Mouse (Mus musculus): ENCODE measurements around the gene Jakmip3. TPM values are rescaled to one million over a fixed set of nuclear protein-coding genes. Genes with fewer than 3 reads are reported as not detected.

Jakmip3 gene
- total RNA-seq, 2 experiments from 2014 or later, result not detected

- intact Hi-C loops (cut with DNase I), result no loop called here
- no peak for DNase-seq
Measured at GRCm38 (mm10) chr7:139093781-139094180, 153.3 kb downstream of the Jakmip3 start.

GRCm38 (mm10) chr7:139094761-139095160 lies 154.2 kb downstream of the Jakmip3 start:
- DNase-seq, result no peak
- intact Hi-C loops (cut with DNase I), result no loop called here

- intact Hi-C loops (cut with DNase I), result no loop called here
- DNase-seq, result no peak
Measured at GRCm38 (mm10) chr7:139095282-139095681, 154.8 kb downstream of the Jakmip3 start.

GRCm38 (mm10) chr7:139096399-139096798 lies 155.9 kb downstream of the Jakmip3 start:
- intact Hi-C loops (cut with DNase I), result no loop called here
- DNase-seq, result no peak

- intact Hi-C loops (cut with DNase I), result no loop called here
- DNase-seq, result no peak
Measured at GRCm38 (mm10) chr7:139100531-139101095, 160.1 kb downstream of the Jakmip3 start.

GRCm38 (mm10) chr7:139101286-139101804 lies 160.8 kb downstream of the Jakmip3 start:
- DNase-seq, result no peak
- intact Hi-C loops (cut with DNase I), result no loop called here

GRCm38 (mm10) chr7:139101826-139102225 lies 161.3 kb downstream of the Jakmip3 start:
- DNase-seq, result no peak
- intact Hi-C loops (cut with DNase I), result no loop called here

GRCm38 (mm10) chr7:139103960-139104381 lies 163.4 kb downstream of the Jakmip3 start:
- DNase-seq, result no peak
- intact Hi-C loops (cut with DNase I), result no loop called here

GRCm38 (mm10) chr7:139105076-139105475 lies 164.5 kb downstream of the Jakmip3 start:
- DNase-seq, result no peak

GRCm38 (mm10) chr7:139105705-139106104 lies 165.2 kb downstream of the Jakmip3 start:
- no peak for DNase-seq
- intact Hi-C loops (cut with DNase I), result no loop called here

More at GRCm38 (mm10) chr7:139105076-139105475, 164.5 kb downstream of the Jakmip3 start:
- intact Hi-C loops (cut with DNase I), result no loop called here

- intact Hi-C loops (cut with DNase I), result no loop called here
Measured at GRCm38 (mm10) chr7:139107908-139108650, 167.5 kb downstream of the Jakmip3 start.

GRCm38 (mm10) chr7:139119152-139119774 lies 178.7 kb downstream of the Jakmip3 start:
- peak; percentile 64 to 73 for DNase-seq
- intact Hi-C loops (cut with DNase I), result no loop called here

More at GRCm38 (mm10) chr7:139107908-139108650, 167.5 kb downstream of the Jakmip3 start:
- DNase-seq, result no peak

GRCm38 (mm10) chr7:139119775-139120153 lies 179.2 kb downstream of the Jakmip3 start:
- no peak for DNase-seq
- intact Hi-C loops (cut with DNase I), result loop anchor here (5.0 kb wide), 2 partner anchors 83 to 168 kb away; no protein-coding TSS in a partner anchor

- no peak for DNase-seq
- intact Hi-C loops (cut with DNase I), result no loop called here
Measured at GRCm38 (mm10) chr7:139125881-139126280, 185.4 kb downstream of the Jakmip3 start.

- no peak for DNase-seq
- intact Hi-C loops (cut with DNase I), result no loop called here
Measured at GRCm38 (mm10) chr7:139126549-139126948, 186.0 kb downstream of the Jakmip3 start.

GRCm38 (mm10) chr7:139128994-139129393 lies 188.5 kb downstream of the Jakmip3 start:
- intact Hi-C loops (cut with DNase I), result no loop called here
- DNase-seq, result no peak

- intact Hi-C loops (cut with DNase I), result no loop called here
- no peak for DNase-seq
Measured at GRCm38 (mm10) chr7:139130361-139130760, 189.8 kb downstream of the Jakmip3 start.

- intact Hi-C loops (cut with DNase I), result no loop called here
Measured at GRCm38 (mm10) chr7:139131538-139131937, 191.0 kb downstream of the Jakmip3 start.

GRCm38 (mm10) chr7:139133446-139133845 lies 192.9 kb downstream of the Jakmip3 start:
- DNase-seq, result no peak
- intact Hi-C loops (cut with DNase I), result no loop called here

More at GRCm38 (mm10) chr7:139131538-139131937, 191.0 kb downstream of the Jakmip3 start:
- DNase-seq, result no peak
